Mouse (Mus musculus) midbrain, embryonic 15.5 days (tissue): ENCODE measurements around the gene 4921501E09Rik. TPM values are rescaled to one million over a fixed set of nuclear protein-coding genes. Genes with fewer than 3 reads are reported as not detected.

Experiments used
- polyA plus RNA-seq: library from polyadenylated mRNA; unstranded; fragments of >200 nt; fragmentation: Nextera tagmentation; extraction: Ambion mirVana; gene quantifications from 2 replicates; pipeline ENCODE4 v1.2.1, GENCODE M21; 2015

4921501E09Rik gene
- polyA plus RNA-seq, 1 experiment from 2014 or later, result not detected

Other genes starting within 250 kb of the 4921501E09Rik start
- 19.2 and 22.2 TPM in 2 replicates for gene Zfp799, start 237.8 kb downstream of the 4921501E09Rik start, polyA plus RNA-seq
- gene Zfp870, start 176.4 kb downstream of the 4921501E09Rik start, polyA plus RNA-seq, result 7.4 and 7.9 TPM in 2 replicates
- gene Cyp4f14, start 150.7 kb downstream of the 4921501E09Rik start, polyA plus RNA-seq, result 0.10 and 0.18 TPM in 2 replicates
- 7.7 and 8.7 TPM in 2 replicates for gene Cyp4f13, start 120.7 kb downstream of the 4921501E09Rik start, polyA plus RNA-seq
- gene Zfp472, start 102.2 kb downstream of the 4921501E09Rik start, polyA plus RNA-seq, result 8.1 and 8.4 TPM in 2 replicates
- 23.6 and 24.0 TPM in 2 replicates for gene Zfp952, start 74.9 kb downstream of the 4921501E09Rik start, polyA plus RNA-seq
- 28.7 and 29.5 TPM in 2 replicates for gene Zfp763, start 34.7 kb downstream of the 4921501E09Rik start, polyA plus RNA-seq
- gene Zfp563, start 21.3 kb upstream of the 4921501E09Rik start, polyA plus RNA-seq, result 23.0 and 24.0 TPM in 2 replicates
- gene Morc2b, start 71.6 kb upstream of the 4921501E09Rik start, polyA plus RNA-seq, result 0.34 and 0.50 TPM in 2 replicates
- gene Olfr55, start 100.4 kb upstream of the 4921501E09Rik start, polyA plus RNA-seq, result not detected in 2 replicates
- gene Olfr239, start 123.2 kb upstream of the 4921501E09Rik start, polyA plus RNA-seq, result 0.12 TPM in 1 of 2 replicates, not detected in the other
- gene Olfr1564, start 153.6 kb upstream of the 4921501E09Rik start, polyA plus RNA-seq, result not detected in 2 replicates
- 25.7 and 28.0 TPM in 2 replicates for gene Zfp955a, start 187.1 kb upstream of the 4921501E09Rik start, polyA plus RNA-seq
- 0.04 TPM in 2 replicates for gene Olfr63, start 196.6 kb upstream of the 4921501E09Rik start, polyA plus RNA-seq
- 21.5 TPM in 2 replicates for gene Zfp955b, start 221.5 kb upstream of the 4921501E09Rik start, polyA plus RNA-seq